Mouse (Mus musculus): Measurements from ENCODE around the gene Fabp1.

GRCm38 (mm10) chr6:71190501-71190900 is 9.1 kb upstream of the Fabp1 start:
- TF ChIP-seq POLR2AphosphoS5 (IDR thresholded peaks at IDR 0.05; ENCODE audit: insufficient replicate concordance, low read depth, low read length): no peak
- TF ChIP-seq CTCF (IDR thresholded peaks at IDR 0.05; ENCODE audit: low read depth, low read length): no peak

Measured in G1E (cell line).